Mouse (Mus musculus): Measurements from ENCODE around the gene Hras. TPM values are rescaled to one million over a fixed set of nuclear protein-coding genes. Genes with fewer than 3 reads are reported as not detected.

Gene Hras
- polyA plus RNA-seq (2016; fragmentation: Nextera tagmentation; extraction: Ambion mirVana) = 74.1 and 78.2 TPM in 2 replicates

DNA sequence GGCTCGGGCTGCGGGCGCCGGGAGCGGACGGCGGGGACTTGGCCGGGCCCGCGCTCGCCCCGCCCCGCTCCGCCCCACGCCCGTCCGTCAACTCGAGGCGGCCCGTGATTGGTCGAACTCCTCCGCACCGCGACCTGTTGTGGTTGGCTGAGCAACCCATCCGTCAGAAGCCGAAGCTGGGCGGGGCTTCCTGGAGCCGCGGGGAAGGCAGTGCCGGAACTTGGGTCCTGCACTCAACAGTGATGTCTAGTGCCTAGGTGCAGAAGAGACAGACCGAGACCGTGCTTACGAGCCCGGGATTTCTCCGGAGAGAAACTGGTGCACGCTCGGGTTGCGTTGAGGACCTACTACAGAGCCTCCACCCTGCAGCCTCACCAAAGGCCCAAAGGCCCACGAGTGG lies at the start of gene Hras, which contains the start of gene Lrrc56:
TSS of gene Hras (minus strand) at position 58 of the 400 bp plus-strand sequence.
TSS of gene Lrrc56 (plus strand) at position 210 of the 400 bp plus-strand sequence.
- peak; percentile 97 for ATAC-seq (ENCODE audit: insufficient number of reproducible peaks, low FRiP score)
- H3K4me2 ChIP-seq = peak within 1 kb of the TSS; percentile 93
- H3K27ac ChIP-seq (ENCODE audit: poor library complexity, severe bottlenecking) = peak within 1 kb of the TSS; percentile 78
- peak within 1 kb of the TSS; percentile 89 for H3K4me3 ChIP-seq
- peaks cover 34% of the 10 kb centered on the region for H3K4me1 ChIP-seq (replicated peaks)
- whole genome bisulfite sequencing = 0% methylated on average over 29 of the region's 39 CpGs
- H3K36me3 ChIP-seq = peaks cover 34% of the 10 kb centered on the region
- peak within 1 kb of the TSS; percentile 98 for H3K9ac ChIP-seq
- no peaks in the 10 kb centered on the region for H3K9me3 ChIP-seq (replicated peaks)
- no peaks in the 10 kb centered on the region for H3K27me3 ChIP-seq (replicated peaks)

DNA sequence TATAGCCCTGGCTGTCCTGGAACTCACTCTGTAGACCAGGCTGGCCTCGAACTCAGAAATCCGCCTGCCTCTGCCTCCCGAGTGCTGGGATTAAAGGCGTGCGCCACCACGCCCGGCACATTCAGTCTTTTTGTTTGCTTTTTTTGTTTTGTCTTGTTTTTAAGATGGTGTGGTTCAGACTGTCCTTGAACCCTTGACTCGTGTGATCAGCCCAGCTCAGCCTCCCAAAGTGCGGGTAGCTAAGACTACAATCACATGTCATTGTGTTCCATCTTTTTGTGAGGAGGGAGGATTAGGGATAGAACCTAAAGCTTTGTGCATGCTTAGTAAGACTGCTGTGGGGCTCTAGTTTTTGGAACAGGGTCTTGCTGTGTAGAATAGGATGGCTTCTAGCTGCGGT lies 37.7 kb upstream of the Hras start:
- Histone ChIP-seq H3K4me3 (no peak overlapping the region), H3K36me3 (peaks cover 56% of the 10 kb centered on the region), H3K9me3 (replicated peaks) (no peaks in the 10 kb centered on the region), H3K4me2 (no peak overlapping the region), H3K27ac (ENCODE audit: poor library complexity, severe bottlenecking) (no peak overlapping the region), H3K4me1 (replicated peaks) (peaks cover 23% of the 10 kb centered on the region), H3K9ac (no peak overlapping the region), H3K27me3 (replicated peaks) (no peaks in the 10 kb centered on the region)
- ATAC-seq (ENCODE audit: insufficient number of reproducible peaks, low FRiP score) = no peak
- WGBS = 91% methylated on average over 10 of the region's 10 CpGs

DNA sequence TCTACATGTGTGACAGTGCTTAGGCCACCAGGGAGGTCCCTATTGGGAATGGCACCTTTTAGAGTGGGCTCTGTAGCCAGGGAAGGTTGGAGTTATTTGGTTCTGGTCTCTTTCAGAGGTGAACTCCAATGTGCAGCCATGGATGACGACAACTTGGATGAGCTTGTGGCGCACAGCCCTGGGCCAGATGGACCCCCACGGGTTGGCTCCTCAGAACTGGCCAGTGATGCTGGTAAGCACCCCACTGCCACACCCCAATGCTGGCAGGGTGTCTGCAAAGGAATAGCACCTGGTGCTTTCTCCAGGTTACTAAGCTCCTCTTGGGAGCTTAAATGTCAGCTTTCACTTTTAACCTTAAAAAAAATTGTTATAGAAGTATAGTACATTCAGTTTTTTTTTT lies 37.3 kb upstream of the Hras start:
- H3K36me3 ChIP-seq = peaks cover 53% of the 10 kb centered on the region
- no peak overlapping the region for H3K27ac ChIP-seq (ENCODE audit: poor library complexity, severe bottlenecking)
- no peak overlapping the region for H3K9ac ChIP-seq
- H3K27me3 ChIP-seq (replicated peaks) = no peaks in the 10 kb centered on the region
- no peaks in the 10 kb centered on the region for H3K9me3 ChIP-seq (replicated peaks)
- H3K4me3 ChIP-seq = no peak overlapping the region
- peaks cover 23% of the 10 kb centered on the region for H3K4me1 ChIP-seq (replicated peaks)
- H3K4me2 ChIP-seq = no peak overlapping the region
- ATAC-seq (ENCODE audit: insufficient number of reproducible peaks, low FRiP score) = no peak
- 96% methylated on average over 3 of the region's 3 CpGs for WGBS

DNA sequence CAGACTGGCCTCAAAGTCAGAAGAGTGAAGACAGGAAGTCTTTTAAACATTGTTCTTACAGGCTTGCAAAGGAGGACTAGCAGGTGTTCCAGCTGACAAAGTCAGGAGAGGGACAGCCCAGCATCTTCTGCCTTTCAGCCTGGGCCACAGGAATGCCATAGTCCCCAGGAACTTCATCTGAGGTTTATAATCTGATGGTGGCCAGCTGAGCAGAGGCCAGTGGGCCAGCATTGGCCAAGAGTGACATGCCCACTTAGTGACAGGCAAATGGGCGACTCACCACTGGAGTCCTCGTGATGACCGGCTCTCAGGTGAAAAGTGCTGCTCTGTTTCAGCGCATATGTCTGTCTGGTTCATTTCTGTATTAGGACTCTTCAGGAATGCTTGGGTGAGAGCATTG lies 36.8 kb upstream of the Hras start:
- Histone ChIP-seq H3K27me3 (replicated peaks) (no peaks in the 10 kb centered on the region), H3K9ac (no peak overlapping the region), H3K36me3 (peaks cover 47% of the 10 kb centered on the region), H3K4me3 (no peak overlapping the region), H3K4me1 (replicated peaks) (peaks cover 23% of the 10 kb centered on the region), H3K4me2 (peak overlapping the region; percentile 89; the same call in 1 of the 2 replicates), H3K27ac (ENCODE audit: poor library complexity, severe bottlenecking) (no peak overlapping the region), H3K9me3 (replicated peaks) (no peaks in the 10 kb centered on the region)
- no peak for ATAC-seq (ENCODE audit: insufficient number of reproducible peaks, low FRiP score)
- 89% methylated on average over 4 of the region's 4 CpGs for WGBS

DNA sequence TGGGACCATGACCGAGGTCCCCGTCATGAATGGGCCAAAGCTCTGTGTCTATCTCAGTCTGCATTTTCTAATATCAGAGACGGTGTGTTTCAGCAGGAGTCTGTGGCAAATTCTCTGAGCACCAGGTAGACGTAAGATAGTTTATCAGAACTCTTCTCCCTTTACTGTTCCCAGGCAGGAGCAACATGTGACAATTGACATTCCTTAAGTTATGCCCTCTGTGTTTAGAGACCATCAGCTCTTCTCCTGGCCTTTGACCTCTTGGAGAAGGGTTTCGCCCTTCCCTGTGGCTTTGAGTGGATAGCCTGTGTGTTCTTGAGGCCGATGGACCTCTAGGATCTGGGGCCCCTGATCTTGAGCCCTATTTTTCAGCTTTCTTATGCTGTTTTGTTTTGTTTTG lies 35.9 kb upstream of the Hras start:
- ATAC-seq (ENCODE audit: insufficient number of reproducible peaks, low FRiP score) = no peak
- WGBS = 56% methylated on average over 6 of the region's 6 CpGs
- H3K27ac ChIP-seq (ENCODE audit: poor library complexity, severe bottlenecking) = no peak overlapping the region

DNA sequence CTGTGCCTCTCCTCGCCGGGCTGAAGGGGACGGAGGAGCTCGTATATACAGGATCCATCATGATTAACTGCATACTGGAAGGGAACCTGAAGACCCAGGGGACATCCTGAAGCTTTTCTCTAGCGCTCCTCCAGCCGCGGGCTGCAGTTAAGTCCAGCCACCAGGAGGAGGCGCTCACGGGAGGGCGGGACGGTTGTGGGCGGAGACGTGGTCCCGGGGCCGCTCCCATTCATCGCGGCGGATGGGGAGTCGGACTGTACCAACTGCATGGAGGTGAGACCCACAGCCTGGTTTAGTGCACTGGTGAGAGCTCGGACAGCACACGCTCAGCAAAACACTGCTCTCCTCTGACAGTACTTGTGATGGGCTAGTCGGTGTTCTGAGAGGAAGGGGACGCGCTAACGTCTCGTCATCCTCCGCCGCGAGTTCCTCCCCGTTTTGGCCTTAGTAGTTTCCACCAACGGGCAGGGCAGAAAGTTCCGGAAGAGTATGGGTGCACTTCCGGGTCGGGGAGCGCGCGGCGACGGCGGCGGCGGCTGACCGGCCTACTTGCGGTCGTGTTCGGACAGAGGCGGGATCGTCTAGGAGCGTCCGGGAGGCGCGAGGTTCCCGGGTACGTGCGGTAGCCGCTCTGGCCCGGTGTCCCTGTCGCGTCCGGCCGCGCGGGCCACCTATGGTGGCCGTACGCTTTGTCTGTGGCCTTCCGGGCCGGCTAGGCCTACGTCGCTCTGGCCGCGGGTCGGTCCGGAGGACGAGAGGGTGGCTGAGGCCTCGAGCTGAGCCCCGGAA lies 34.7 kb upstream of the Hras start, which contains the start of gene Phrf1:
TSS of gene Phrf1 (plus strand) at position 506 of the 789 bp plus-strand sequence.
- peak within 1 kb of the TSS; percentile 83 for H3K27ac ChIP-seq (ENCODE audit: poor library complexity, severe bottlenecking)
- H3K27me3 ChIP-seq (replicated peaks) = no peaks in the 10 kb centered on the region
- peaks cover 23% of the 10 kb centered on the region for H3K4me1 ChIP-seq (replicated peaks)
- H3K4me2 ChIP-seq = peak within 1 kb of the TSS; percentile 89
- no peaks in the 10 kb centered on the region for H3K9me3 ChIP-seq (replicated peaks)
- under 1% methylated on average over 76 of the region's 76 CpGs for WGBS
- H3K36me3 ChIP-seq = peaks cover 27% of the 10 kb centered on the region
- H3K9ac ChIP-seq = peak within 1 kb of the TSS; percentile 97
- peak within 1 kb of the TSS; percentile 92 for H3K4me3 ChIP-seq
- ATAC-seq (ENCODE audit: insufficient number of reproducible peaks, low FRiP score) = peak; percentile 91

More for the DNA sequence above, 35.9 kb upstream of the Hras start:
- Histone ChIP-seq H3K4me1 (replicated peaks) (peaks cover 23% of the 10 kb centered on the region), H3K27me3 (replicated peaks) (no peaks in the 10 kb centered on the region), H3K4me3 (peak overlapping the region; percentile 92), H3K9me3 (replicated peaks) (no peaks in the 10 kb centered on the region), H3K9ac (peak overlapping the region; percentile 97), H3K36me3 (peaks cover 39% of the 10 kb centered on the region), H3K4me2 (peak overlapping the region; percentile 89)

DNA sequence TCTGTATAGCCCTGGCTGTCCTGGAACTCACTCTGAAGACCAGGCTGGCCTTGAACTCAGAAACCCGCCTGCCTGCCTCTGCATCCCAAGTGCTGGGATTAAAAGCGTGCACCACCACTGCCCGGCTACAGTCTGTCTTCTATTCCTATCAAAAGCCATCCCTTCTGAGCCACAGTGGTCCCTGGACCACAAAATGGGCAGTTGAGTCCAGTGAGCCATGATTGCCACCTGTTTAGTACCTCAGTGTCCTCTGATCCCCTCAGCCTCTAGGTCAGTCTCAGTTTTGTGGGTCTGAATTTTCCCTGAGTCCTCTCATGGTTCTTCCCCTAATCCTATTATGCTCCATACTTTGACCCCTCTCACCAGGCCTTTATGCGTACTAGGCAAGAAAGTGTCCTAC lies 34.0 kb upstream of the Hras start:
- no peaks in the 10 kb centered on the region for H3K9me3 ChIP-seq (replicated peaks)
- peak overlapping the region; percentile 92; the same call in 1 of the 2 replicates for H3K4me3 ChIP-seq
- WGBS = 78% methylated on average over 4 of the region's 4 CpGs
- no peak overlapping the region for H3K27ac ChIP-seq (ENCODE audit: poor library complexity, severe bottlenecking)
- peak overlapping the region; percentile 34 for H3K9ac ChIP-seq
- peaks cover 20% of the 10 kb centered on the region for H3K36me3 ChIP-seq
- H3K4me1 ChIP-seq (replicated peaks) = peaks cover 27% of the 10 kb centered on the region
- H3K4me2 ChIP-seq = peak overlapping the region; percentile 89
- no peaks in the 10 kb centered on the region for H3K27me3 ChIP-seq (replicated peaks)
- ATAC-seq (ENCODE audit: insufficient number of reproducible peaks, low FRiP score) = peak; percentile 0; the same call in 1 of the 2 replicates

DNA sequence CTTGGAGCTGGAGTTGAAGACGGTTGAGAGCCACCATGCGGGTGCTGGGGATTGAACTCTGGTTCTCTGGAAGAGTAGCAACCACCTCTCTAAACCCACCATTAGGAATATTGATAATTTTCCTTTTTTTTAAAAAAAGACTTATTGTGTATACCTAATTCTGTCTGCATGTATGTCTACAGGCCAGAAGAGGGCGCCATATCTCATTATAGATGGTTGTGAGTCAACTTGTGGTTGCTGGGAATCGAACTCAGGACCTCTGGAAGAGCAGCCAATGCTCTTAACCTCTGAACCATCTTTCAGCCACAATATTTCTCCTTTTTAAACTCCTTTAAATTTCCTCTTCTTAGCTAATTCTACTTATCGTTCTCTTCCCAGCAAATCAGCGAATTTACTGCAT lies 32.7 kb upstream of the Hras start:
- WGBS = 80% methylated on average over 6 of the region's 6 CpGs

DNA sequence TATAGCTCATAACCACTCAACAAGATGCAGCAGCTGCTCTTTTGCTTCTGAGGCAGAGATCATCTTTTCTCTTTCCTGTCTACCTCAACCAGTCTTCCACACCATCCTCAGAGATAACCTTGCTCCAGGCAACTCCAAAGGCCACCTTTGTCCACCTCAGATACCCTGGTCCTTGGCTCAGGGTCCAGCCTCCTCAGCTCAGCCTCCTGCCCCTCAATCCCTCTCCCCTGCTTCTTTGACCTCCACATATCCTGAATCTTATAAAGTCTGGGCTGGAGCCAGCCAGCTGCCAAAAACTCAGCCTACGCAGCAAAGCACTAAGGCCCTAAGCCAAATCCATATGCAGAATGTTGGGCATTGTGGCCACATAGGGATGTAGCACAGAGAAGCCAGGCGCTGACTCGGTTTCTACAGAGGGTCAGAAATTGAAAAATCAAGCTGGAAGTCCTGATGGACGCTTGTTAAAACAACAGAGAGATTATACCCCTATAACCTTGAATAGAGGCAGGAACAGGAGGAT lies 29.0 kb upstream of the Hras start:
- no peak overlapping the region for H3K4me3 ChIP-seq
- H3K4me2 ChIP-seq = peak overlapping the region; percentile 63
- 0 out of 2 replicates have a peak, but pooled peaks cover 3% of the 10 kb centered on the region for H3K36me3 ChIP-seq
- 82% methylated on average over 4 of the region's 4 CpGs for WGBS
- no peak overlapping the region for H3K9ac ChIP-seq
- ATAC-seq (ENCODE audit: insufficient number of reproducible peaks, low FRiP score) = no peak
- H3K9me3 ChIP-seq (replicated peaks) = no peaks in the 10 kb centered on the region
- H3K27me3 ChIP-seq (replicated peaks) = no peaks in the 10 kb centered on the region
- peaks cover 30% of the 10 kb centered on the region for H3K4me1 ChIP-seq (replicated peaks)
- H3K27ac ChIP-seq (ENCODE audit: poor library complexity, severe bottlenecking) = peak overlapping the region; percentile 88

More for the DNA sequence above, 32.7 kb upstream of the Hras start:
- Histone ChIP-seq H3K27ac (ENCODE audit: poor library complexity, severe bottlenecking) (no peak overlapping the region), H3K27me3 (replicated peaks) (no peaks in the 10 kb centered on the region), H3K4me2 (no peak overlapping the region), H3K9me3 (replicated peaks) (no peaks in the 10 kb centered on the region), H3K4me3 (no peak overlapping the region), H3K9ac (no peak overlapping the region), H3K36me3 (peaks cover 8% of the 10 kb centered on the region), H3K4me1 (replicated peaks) (peaks cover 35% of the 10 kb centered on the region)
- ATAC-seq (ENCODE audit: insufficient number of reproducible peaks, low FRiP score) = no peak

DNA sequence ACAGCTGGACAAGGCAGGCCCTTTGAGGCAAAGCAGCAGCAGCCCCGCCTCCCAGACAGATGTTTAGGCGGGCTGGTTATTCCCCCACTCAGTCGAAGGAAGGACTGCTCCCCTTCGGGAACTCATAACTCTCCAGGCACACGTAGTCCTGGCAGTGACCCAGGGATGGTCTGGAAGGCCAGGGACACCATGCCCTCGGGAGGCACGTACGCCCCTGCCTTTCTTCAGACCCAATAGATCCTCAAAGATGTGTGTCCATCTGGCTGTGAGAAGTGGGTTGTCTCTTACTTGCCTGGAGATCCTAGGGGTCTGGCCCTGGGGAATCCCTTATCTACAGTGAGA lies 28.3 kb upstream of the Hras start:
- Histone ChIP-seq H3K9ac (peak overlapping the region; percentile 47), H3K4me1 (replicated peaks) (peaks cover 32% of the 10 kb centered on the region)

More for the DNA sequence above, 28.3 kb upstream of the Hras start:
- Histone ChIP-seq H3K27ac (ENCODE audit: poor library complexity, severe bottlenecking) (peak overlapping the region; percentile 88), H3K4me3 (peak overlapping the region; percentile 66), H3K9me3 (replicated peaks) (no peaks in the 10 kb centered on the region), H3K4me2 (peak overlapping the region; percentile 63), H3K27me3 (replicated peaks) (no peaks in the 10 kb centered on the region), H3K36me3 (0 out of 2 replicates have a peak, but pooled peaks cover 3% of the 10 kb centered on the region)
- 10% methylated on average over 8 of the region's 8 CpGs for WGBS
- no peak for ATAC-seq (ENCODE audit: insufficient number of reproducible peaks, low FRiP score)
